Comparison of ENCODE assay signal across 11 mouse cellular contexts in genomic region chr2:28296183-28296582, GRCm38 (mm10).
A peak's percentile ranks its signal among the peaks of the same experiment; 100 is the strongest.
DNase-seq lines count a peak whose midpoint lies in the region; ATAC-seq and TF ChIP-seq lines count a peak whose summit lies in the region.
"Had no signal": no experiment of that assay in that cellular context is flagged by ENCODE, and none has a peak within 500 bp of the region (broad histone marks: within the 10 kb centered on the region; RNA-seq: fewer than 3 reads in every experiment).

No protein-coding gene starts in this region.

- H3K4me3 ChIP-seq in embryonic facial prominence, embryonic 11.5 days (ENCODE audit: low read depth, low read length) = no peak overlapping the region
- no peak overlapping the region for H3K4me3 ChIP-seq in hindbrain, embryonic 12.5 days
- no peak overlapping the region for H3K4me3 ChIP-seq in midbrain, embryonic 15.5 days
- no peak overlapping the region for H3K4me3 ChIP-seq in cerebellum, adult 2 months (replicated peaks; ENCODE audit: insufficient read depth, low read depth, low read length)
- H3K4me3 ChIP-seq: limb, embryonic 13.5 days had no signal

- no peaks in the 10 kb centered on the region for H3K9me3 ChIP-seq in embryonic facial prominence, embryonic 11.5 days (replicated peaks; ENCODE audit: control insufficient read depth, low read length)
- no peaks in the 10 kb centered on the region for H3K9me3 ChIP-seq in hindbrain, embryonic 12.5 days (replicated peaks)
- H3K9me3 ChIP-seq in midbrain, embryonic 15.5 days = no peaks in the 10 kb centered on the region
- H3K9me3 ChIP-seq: limb, embryonic 13.5 days had no signal

- H3K27ac ChIP-seq in embryonic facial prominence, embryonic 11.5 days (replicated peaks; ENCODE audit: low read depth, low read length) = no peak overlapping the region
- H3K27ac ChIP-seq in hindbrain, embryonic 12.5 days = peak overlapping the region; percentile 70
- peak overlapping the region; percentile 77 for H3K27ac ChIP-seq in midbrain, embryonic 15.5 days
- H3K27ac ChIP-seq in cerebellum, adult 2 months (ENCODE audit: insufficient read depth, low read length) = no peak overlapping the region
- H3K27ac ChIP-seq: limb, embryonic 13.5 days; macrophage had no signal

- no peaks in the 10 kb centered on the region for H3K27me3 ChIP-seq in embryonic facial prominence, embryonic 11.5 days (ENCODE audit: control insufficient read depth, insufficient read depth, low read length)
- H3K27me3 ChIP-seq in hindbrain, embryonic 12.5 days = peaks cover 2% of the 10 kb centered on the region; the same call in 1 of the 2 replicates
- H3K27me3 ChIP-seq in midbrain, embryonic 15.5 days (replicated peaks) = no peaks in the 10 kb centered on the region
- H3K27me3 ChIP-seq in cerebellum, adult 2 months (ENCODE audit: control insufficient read depth, insufficient read depth, low read length) = no peaks in the 10 kb centered on the region
- H3K27me3 ChIP-seq: limb, embryonic 13.5 days had no signal

- WGBS in embryonic facial prominence, embryonic 11.5 days = 57% methylated on average over 12 of the region's 12 CpGs
- whole genome bisulfite sequencing in hindbrain, embryonic 12.5 days = 28% methylated on average over 12 of the region's 12 CpGs
- 5% methylated on average over 12 of the region's 12 CpGs for whole genome bisulfite sequencing in midbrain, embryonic 15.5 days
- 63% methylated on average over 12 of the region's 12 CpGs for WGBS in cerebellum, adult 2 months

- no peak; the same call in 1 of the 2 replicates for ATAC-seq in embryonic facial prominence, embryonic 11.5 days (replicated peaks; ENCODE audit: insufficient number of reproducible peaks, low FRiP score, low TSS enrichment, low read depth)
- peak; percentile 84 for ATAC-seq in hindbrain, embryonic 12.5 days (ENCODE audit: low FRiP score)
- ATAC-seq in midbrain, embryonic 15.5 days (replicated peaks) = peak; percentile 79
- no peak for ATAC-seq in granulocyte monocyte progenitor cell, adult 5-6 weeks (replicated peaks; ENCODE audit: poor library complexity, severe bottlenecking)

- TF ChIP-seq CTCF in cerebellum, adult 2 months (IDR thresholded peaks at IDR 0.05; ENCODE audit: borderline replicate concordance, insufficient read depth, low read depth, low read length) = no peak

- H3K4me2 ChIP-seq in embryonic facial prominence, embryonic 11.5 days (ENCODE audit: low read depth, low read length) = no peak overlapping the region
- H3K4me2 ChIP-seq in hindbrain, embryonic 12.5 days (replicated peaks) = no peak overlapping the region
- no peak overlapping the region for H3K4me2 ChIP-seq in midbrain, embryonic 15.5 days
- H3K4me2 ChIP-seq: limb, embryonic 13.5 days had no signal

- no peak overlapping the region; the same call in 1 of the 2 replicates for H3K9ac ChIP-seq in embryonic facial prominence, embryonic 11.5 days (replicated peaks; ENCODE audit: low read length)
- H3K9ac ChIP-seq in hindbrain, embryonic 12.5 days = no peak overlapping the region
- no peak overlapping the region for H3K9ac ChIP-seq in midbrain, embryonic 15.5 days
- H3K9ac ChIP-seq: limb, embryonic 13.5 days had no signal

- no peaks in the 10 kb centered on the region for H3K36me3 ChIP-seq in embryonic facial prominence, embryonic 11.5 days (replicated peaks; ENCODE audit: control insufficient read depth, insufficient read depth, low read depth, low read length)
- H3K36me3 ChIP-seq in hindbrain, embryonic 12.5 days = no peaks in the 10 kb centered on the region
- no peaks in the 10 kb centered on the region for H3K36me3 ChIP-seq in midbrain, embryonic 15.5 days (replicated peaks)
- H3K36me3 ChIP-seq: limb, embryonic 13.5 days had no signal

- no peak for TF ChIP-seq POLR2A in cerebellum, adult 2 months (IDR thresholded peaks at IDR 0.05; ENCODE audit: borderline replicate concordance, insufficient read depth, low read length)

- DNase-seq in layer of hippocampus, adult 11-12 months (ENCODE audit: low spot score) = peak; percentile 43
- DNase-seq in layer of hippocampus, adult 8-10 months (ENCODE audit: low spot score in 2 of 2) = no peak
- peak; percentile 26 for DNase-seq in embryonic facial prominence, embryonic 11.5 days (ENCODE audit: low spot score)
- DNase-seq in urinary bladder, postnatal 4 days (ENCODE audit: low spot score in 2 of 2) = no peak
- DNase-seq in cerebellum, adult 2 months = no peak
- DNase-seq: heart, adult 18-20 months had no signal

- H3K4me1 ChIP-seq in embryonic facial prominence, embryonic 11.5 days (ENCODE audit: control insufficient read depth, insufficient read depth, low read length) = peaks cover 3% of the 10 kb centered on the region; the same call in 1 of the 2 replicates
- H3K4me1 ChIP-seq in hindbrain, embryonic 12.5 days = peaks cover 24% of the 10 kb centered on the region
- peaks cover 33% of the 10 kb centered on the region for H3K4me1 ChIP-seq in midbrain, embryonic 15.5 days
- no peaks in the 10 kb centered on the region for H3K4me1 ChIP-seq in cerebellum, adult 2 months (ENCODE audit: control insufficient read depth, insufficient read depth, low read length)

Comparison
In these comparisons a context has a peak if more than half of its experiments do, and no peak if none do; other contexts are left out.
1. DNase-seq: peak in layer of hippocampus, adult 11-12 months (single experiment) and embryonic facial prominence, embryonic 11.5 days (single experiment); none in layer of hippocampus, adult 8-10 months (0 of 2), urinary bladder, postnatal 4 days (0 of 2) and cerebellum, adult 2 months (0 of 2).
2. ATAC-seq: peak in hindbrain, embryonic 12.5 days (single experiment) and midbrain, embryonic 15.5 days (single experiment); none in embryonic facial prominence, embryonic 11.5 days (single experiment) and granulocyte monocyte progenitor cell, adult 5-6 weeks (single experiment).
3. H3K27ac ChIP-seq: peak in hindbrain, embryonic 12.5 days (single experiment) and midbrain, embryonic 15.5 days (single experiment); none in embryonic facial prominence, embryonic 11.5 days (single experiment) and cerebellum, adult 2 months (single experiment).